Mouse (Mus musculus): ENCODE measurements around the gene Ccdc188. TPM values are rescaled to one million over a fixed set of nuclear protein-coding genes. Genes with fewer than 3 reads are reported as not detected.

The Ccdc188 gene
- total RNA-seq, 2 experiments from 2014 or later: not detected

- TF ChIP-seq CTCF (conservative IDR thresholded peaks at IDR 0.05): peak; percentile 100
- H3K27ac ChIP-seq: peak overlapping the region; percentile 69; the same call in 1 of the 2 replicates
- no peak overlapping the region for H3K4me3 ChIP-seq
- peak; percentile 85 to 94 for DNase-seq (ENCODE audit: low spot score in 2 of 2)
These were observed 6.1 kb upstream of the Ccdc188 start for GRCm38 (mm10) chr16:18211417-18212171.

DNA sequence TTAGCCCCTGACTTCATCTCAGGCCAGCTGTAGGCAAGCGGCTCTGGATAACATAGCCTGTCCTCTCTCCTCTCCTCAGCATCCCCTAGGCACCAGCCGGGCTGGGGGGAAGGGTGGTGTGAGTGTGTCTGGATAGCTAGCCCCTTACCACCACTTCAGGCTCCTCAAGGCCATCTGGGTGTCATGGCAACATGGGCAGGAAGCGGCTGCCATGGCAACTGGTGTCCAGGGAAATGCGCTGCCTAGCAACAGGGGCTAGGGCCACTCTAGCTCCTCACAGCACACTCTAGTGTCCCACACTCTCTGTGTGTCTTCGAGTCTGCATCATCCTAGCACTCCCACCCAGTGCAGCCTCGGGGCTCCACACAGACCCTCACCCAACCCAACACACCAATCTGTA is 4.0 kb upstream of the Ccdc188 start:
- Histone ChIP-seq H3K4me3 (peak overlapping the region; percentile 26), H3K27ac (peak overlapping the region; percentile 91)
- TF ChIP-seq CTCF (conservative IDR thresholded peaks at IDR 0.05): no peak
- peak; percentile 66 to 78 for DNase-seq (ENCODE audit: low spot score in 2 of 2)

GRCm38 (mm10) chr16:18214858-18215257 is 2.8 kb upstream of the Ccdc188 start:
- Histone ChIP-seq H3K4me3 (peak overlapping the region; percentile 26; the same call in 1 of the 2 replicates), H3K27ac (peak overlapping the region; percentile 91)
- DNase-seq (ENCODE audit: low spot score in 2 of 2): no peak
- no peak for TF ChIP-seq CTCF (conservative IDR thresholded peaks at IDR 0.05)

DNA sequence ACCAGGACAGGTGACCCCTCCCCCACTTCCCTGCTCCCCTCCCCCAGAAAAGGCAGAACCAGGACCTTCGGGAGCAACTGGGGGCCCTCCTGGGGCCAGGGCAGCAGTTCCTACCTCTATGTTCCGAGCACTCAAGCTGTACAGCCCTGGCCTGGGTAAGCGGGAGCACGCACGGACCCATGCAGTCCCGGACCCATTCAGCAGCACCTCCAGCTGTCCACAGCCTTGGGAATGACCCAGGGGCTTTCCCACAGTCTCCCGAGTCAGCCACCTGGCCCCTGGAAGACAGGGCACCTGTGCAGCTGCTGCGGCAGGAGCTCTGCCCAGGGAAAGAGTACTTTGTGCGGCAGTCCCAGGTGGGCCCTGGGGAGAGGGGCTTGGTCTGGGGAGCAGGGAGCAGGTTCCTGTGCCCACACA is 909 bp downstream of the Ccdc188 start:
- TF ChIP-seq CTCF (conservative IDR thresholded peaks at IDR 0.05): no peak
- no peak overlapping the region for H3K4me3 ChIP-seq
- DNase-seq (ENCODE audit: low spot score in 2 of 2): no peak
- no peak overlapping the region for H3K27ac ChIP-seq

DNA sequence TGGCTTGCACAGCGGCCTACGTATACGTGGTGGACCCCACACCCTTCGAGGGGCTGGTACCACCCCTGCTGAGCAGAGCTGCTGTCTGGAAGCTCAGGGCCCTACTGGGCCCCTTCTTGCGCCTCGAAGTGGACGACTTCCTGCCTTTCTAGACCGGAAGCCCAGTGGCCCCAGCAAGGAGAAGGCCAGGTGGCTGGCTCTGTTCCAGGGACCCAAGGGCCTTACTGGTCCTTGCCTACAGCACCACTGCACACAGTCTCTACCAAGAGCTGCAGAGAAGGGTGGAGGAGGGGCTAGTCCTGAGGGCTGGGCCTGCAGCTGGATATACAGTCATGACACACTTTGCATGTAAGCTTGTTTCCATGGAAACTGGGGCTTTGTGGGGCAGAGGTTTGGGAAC is 2.3 kb downstream of the Ccdc188 start:
- Histone ChIP-seq H3K27ac (no peak overlapping the region), H3K4me3 (no peak overlapping the region)
- no peak for DNase-seq (ENCODE audit: low spot score in 2 of 2)
- no peak for TF ChIP-seq CTCF (conservative IDR thresholded peaks at IDR 0.05)

- no peak for DNase-seq (ENCODE audit: low spot score in 2 of 2)
- Histone ChIP-seq H3K27ac (no peak overlapping the region), H3K4me3 (no peak overlapping the region)
- no peak for TF ChIP-seq CTCF (conservative IDR thresholded peaks at IDR 0.05)
These were observed 3.3 kb downstream of the Ccdc188 start for GRCm38 (mm10) chr16:18220856-18221542.

DNA sequence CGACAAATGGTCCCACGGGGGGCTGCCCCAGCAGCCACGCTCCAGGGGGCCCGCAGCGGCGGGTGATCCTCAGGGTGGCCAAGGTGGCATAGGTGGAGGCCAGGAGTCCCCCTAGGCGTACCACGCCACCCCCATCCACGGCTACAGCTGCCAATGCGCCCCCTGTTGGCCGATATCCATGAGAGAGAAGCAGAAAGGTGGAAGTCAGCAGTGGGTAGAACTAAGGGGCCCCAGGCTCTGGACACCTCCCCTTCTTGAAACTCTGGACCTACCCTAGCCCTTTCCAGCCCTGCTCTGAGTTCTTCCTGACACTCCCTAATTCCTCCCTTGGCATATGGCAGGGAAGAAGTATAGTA is 3.8 kb downstream of the Ccdc188 start:
- DNase-seq (ENCODE audit: low spot score in 2 of 2): no peak
- no peak overlapping the region for H3K27ac ChIP-seq
- H3K4me3 ChIP-seq: no peak overlapping the region
- TF ChIP-seq CTCF (conservative IDR thresholded peaks at IDR 0.05): peak; percentile 60

DNA sequence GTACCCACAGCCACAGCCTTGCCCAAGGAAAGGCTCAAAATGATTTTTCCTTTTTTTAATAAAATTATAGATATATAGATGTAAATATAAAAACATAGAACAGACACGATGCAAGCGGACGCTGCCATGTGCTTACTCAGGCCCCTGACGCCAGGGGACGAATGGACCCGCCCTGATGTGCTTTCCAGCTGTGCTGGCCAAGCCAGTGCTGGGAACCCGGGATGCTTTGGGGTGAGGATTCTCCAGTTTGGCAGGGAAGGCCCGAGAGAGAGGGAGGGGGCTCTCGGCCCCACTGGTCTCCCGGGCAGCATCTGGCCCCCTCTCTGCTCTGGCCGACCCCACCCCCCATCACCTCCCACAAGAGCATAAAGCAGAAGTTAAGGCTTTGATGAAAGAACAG is 4.5 kb downstream of the Ccdc188 start:
- DNase-seq (ENCODE audit: low spot score in 2 of 2): no peak
- TF ChIP-seq CTCF (conservative IDR thresholded peaks at IDR 0.05): no peak
- Histone ChIP-seq H3K27ac (no peak overlapping the region), H3K4me3 (no peak overlapping the region)

DNA sequence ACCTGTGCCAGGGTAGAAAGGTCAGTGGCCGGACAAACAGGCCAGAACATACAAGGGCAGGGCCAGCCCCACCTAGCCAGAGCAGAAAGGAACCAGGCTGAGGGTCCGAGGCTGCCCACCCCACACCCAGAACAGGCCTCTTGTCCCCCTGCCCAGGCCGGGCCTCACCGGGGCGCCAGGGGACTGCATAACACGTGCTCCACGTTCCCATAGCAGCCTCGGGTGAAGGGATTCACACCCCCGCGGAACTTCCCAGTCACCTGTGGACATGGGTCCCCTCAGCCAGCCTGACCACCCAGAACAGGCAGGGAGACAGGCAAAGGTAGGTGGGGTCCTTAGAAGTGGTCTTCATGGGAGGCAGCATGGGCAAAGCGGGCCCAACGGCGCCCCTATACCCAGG is 9.5 kb downstream of the Ccdc188 start:
- H3K4me3 ChIP-seq: no peak overlapping the region
- no peak overlapping the region; the same call in 1 of the 2 replicates for H3K27ac ChIP-seq
- DNase-seq (ENCODE audit: low spot score in 2 of 2): no peak
- TF ChIP-seq CTCF (conservative IDR thresholded peaks at IDR 0.05): no peak

DNA sequence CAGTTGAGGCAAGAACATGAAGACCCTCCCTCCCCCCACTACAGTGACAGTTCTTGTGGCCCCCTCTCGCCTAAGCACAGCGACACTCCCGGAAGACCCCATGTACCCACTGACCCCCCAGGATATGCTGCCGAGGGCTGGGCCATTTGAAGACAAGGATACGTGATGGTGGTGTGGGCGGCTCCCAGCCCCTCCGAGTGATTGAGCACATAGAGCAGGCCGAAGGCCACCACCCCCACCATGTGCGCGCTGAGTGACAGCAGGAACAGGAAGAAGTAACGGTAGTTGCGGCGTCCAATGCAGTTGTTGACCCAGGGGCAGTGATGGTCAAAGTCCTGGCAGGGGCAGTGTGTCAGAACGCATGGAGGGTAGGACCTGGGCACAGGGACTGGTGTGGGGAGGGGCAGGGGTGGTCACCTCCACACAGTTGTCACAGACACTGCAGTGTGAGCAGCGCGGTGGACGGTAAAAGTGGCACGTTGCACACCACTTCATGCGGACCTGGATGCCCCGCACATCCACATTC is 10.3 kb downstream of the Ccdc188 start:
- no peak for TF ChIP-seq CTCF (conservative IDR thresholded peaks at IDR 0.05)
- Histone ChIP-seq H3K4me3 (no peak overlapping the region), H3K27ac (no peak overlapping the region; the same call in 1 of the 2 replicates)
- DNase-seq (ENCODE audit: low spot score in 2 of 2): no peak

- DNase-seq (ENCODE audit: low spot score in 2 of 2): no peak
- no peak for TF ChIP-seq CTCF (conservative IDR thresholded peaks at IDR 0.05)
- Histone ChIP-seq H3K27ac (peak overlapping the region; percentile 91), H3K4me3 (no peak overlapping the region; the same call in 1 of the 2 replicates)
These were observed 11.2 kb downstream of the Ccdc188 start for GRCm38 (mm10) chr16:18228856-18229255.

- peak; percentile 82 to 91 for DNase-seq (ENCODE audit: low spot score in 2 of 2)
- TF ChIP-seq CTCF (conservative IDR thresholded peaks at IDR 0.05): no peak
- H3K27ac ChIP-seq: peak overlapping the region; percentile 91
- peak overlapping the region; percentile 35 for H3K4me3 ChIP-seq
These were observed 11.9 kb downstream of the Ccdc188 start for GRCm38 (mm10) chr16:18229622-18230021.

- peak overlapping the region; percentile 91 for H3K27ac ChIP-seq
- H3K4me3 ChIP-seq: peak overlapping the region; percentile 35; the same call in 1 of the 2 replicates
- no peak for TF ChIP-seq CTCF (conservative IDR thresholded peaks at IDR 0.05)
- DNase-seq (ENCODE audit: low spot score in 2 of 2): no peak
These were observed 12.9 kb downstream of the Ccdc188 start for GRCm38 (mm10) chr16:18230617-18231016.

Measured in layer of hippocampus, adult 2 months (tissue).